Mouse (Mus musculus): ENCODE results near the gene Asnsd1. TPM values are rescaled to one million over a fixed set of nuclear protein-coding genes. Genes with fewer than 3 reads are reported as not detected.
"Not testable (repeated sequence)": the region's sequence is repeated elsewhere in the genome, so short reads cannot be mapped to it uniquely, and the experiment has no call there.

Gene Asnsd1
- 54.0 and 54.3 TPM in 2 replicates for polyA plus RNA-seq (2015; fragmentation: Nextera tagmentation; extraction: Ambion mirVana)

- Histone ChIP-seq H3K36me3 (replicated peaks) (peaks cover 8% of the 10 kb centered on the region), H3K9me3 (no peaks in the 10 kb centered on the region), H3K4me2 (peak within 1 kb of the TSS; percentile 53), H3K4me1 (peaks cover 7% of the 10 kb centered on the region), H3K27ac (peak within 1 kb of the TSS; percentile 90), H3K27me3 (replicated peaks) (no peaks in the 10 kb centered on the region), H3K9ac (peak within 1 kb of the TSS; percentile 92), H3K4me3 (peak within 1 kb of the TSS; percentile 71)
- peak; percentile 100 for ATAC-seq (replicated peaks)
- WGBS: under 1% methylated on average over 43 of the region's 44 CpGs
Measured at GRCm38 (mm10) chr1:53352327-53353261, at the start of gene Asnsd1, which contains the start of the genes Asdurf and Gm28551. TSS of gene Asnsd1 (minus strand) at chr1:53352752. TSS of gene Asdurf (minus strand) at chr1:53352619. TSS of gene Gm28551 (minus strand) at chr1:53352667.

GRCm38 (mm10) chr1:53393936-53394760 is 41.6 kb upstream of the Asnsd1 start:
- ATAC-seq (replicated peaks): 0 out of 2 replicates have a peak, but pooled peaks have one; percentile 17
- not testable (repeated sequence) for H3K4me3 ChIP-seq; H3K4me1 ChIP-seq; H3K9me3 ChIP-seq; H3K9ac ChIP-seq; H3K36me3 ChIP-seq (replicated peaks); H3K27ac ChIP-seq; H3K27me3 ChIP-seq (replicated peaks)
- WGBS: 31% methylated on average over 21 of the region's 21 CpGs
- H3K4me2 ChIP-seq: peak overlapping the region; percentile 30

GRCm38 (mm10) chr1:53388762-53389161 is 36.2 kb upstream of the Asnsd1 start:
- Histone ChIP-seq H3K36me3 (replicated peaks) (no peaks in the 10 kb centered on the region), H3K4me1 (no peaks in the 10 kb centered on the region), H3K4me3 (no peak overlapping the region), H3K27me3 (replicated peaks) (no peaks in the 10 kb centered on the region), H3K9ac (no peak overlapping the region), H3K4me2 (no peak overlapping the region), H3K9me3 (no peaks in the 10 kb centered on the region), H3K27ac (no peak overlapping the region)
- ATAC-seq (replicated peaks): no peak
- WGBS: 98% methylated on average over 14 of the region's 14 CpGs

- Histone ChIP-seq H3K27ac (no peak overlapping the region), H3K27me3 (replicated peaks) (no peaks in the 10 kb centered on the region), H3K9me3 (no peaks in the 10 kb centered on the region), H3K36me3 (replicated peaks) (no peaks in the 10 kb centered on the region), H3K4me2 (no peak overlapping the region), H3K4me3 (no peak overlapping the region), H3K4me1 (no peaks in the 10 kb centered on the region), H3K9ac (no peak overlapping the region)
- ATAC-seq (replicated peaks): no peak
- 74% methylated on average over 6 of the region's 6 CpGs for WGBS
Measured at GRCm38 (mm10) chr1:53384085-53384688, 31.6 kb upstream of the Asnsd1 start.

GRCm38 (mm10) chr1:53377731-53378130 is 25.2 kb upstream of the Asnsd1 start:
- Histone ChIP-seq H3K9ac (no peak overlapping the region), H3K27me3 (replicated peaks) (no peaks in the 10 kb centered on the region), H3K4me1 (no peaks in the 10 kb centered on the region), H3K36me3 (replicated peaks) (no peaks in the 10 kb centered on the region), H3K4me3 (no peak overlapping the region), H3K4me2 (no peak overlapping the region), H3K27ac (no peak overlapping the region), H3K9me3 (no peaks in the 10 kb centered on the region)
- WGBS: 66% methylated on average over 3 of the region's 3 CpGs
- ATAC-seq (replicated peaks): no peak

- not testable (repeated sequence) for H3K9me3 ChIP-seq; H3K27me3 ChIP-seq (replicated peaks); H3K4me3 ChIP-seq; ATAC-seq (replicated peaks); H3K4me1 ChIP-seq; H3K9ac ChIP-seq; H3K27ac ChIP-seq; H3K36me3 ChIP-seq (replicated peaks); H3K4me2 ChIP-seq
- 76% methylated on average over 2 of the region's 2 CpGs for WGBS
Measured at GRCm38 (mm10) chr1:53375965-53376364, 23.4 kb upstream of the Asnsd1 start.

- H3K4me2 ChIP-seq: no peak overlapping the region
- H3K27me3 ChIP-seq (replicated peaks): no peaks in the 10 kb centered on the region
- no peak overlapping the region for H3K9ac ChIP-seq
- no peak overlapping the region for H3K4me3 ChIP-seq
- no peaks in the 10 kb centered on the region for H3K9me3 ChIP-seq
- H3K27ac ChIP-seq: no peak overlapping the region
- no peaks in the 10 kb centered on the region for H3K36me3 ChIP-seq (replicated peaks)
- H3K4me1 ChIP-seq: no peaks in the 10 kb centered on the region
- no peak for ATAC-seq (replicated peaks)
Measured at GRCm38 (mm10) chr1:53358988-53359387, 6.4 kb upstream of the Asnsd1 start.

GRCm38 (mm10) chr1:53341071-53341470 is 11.5 kb downstream of the Asnsd1 start:
- WGBS: 99% methylated on average over 2 of the region's 2 CpGs
- no peak for ATAC-seq (replicated peaks)
- H3K4me3 ChIP-seq: no peak overlapping the region
- no peaks in the 10 kb centered on the region for H3K27me3 ChIP-seq (replicated peaks)
- H3K36me3 ChIP-seq (replicated peaks): peaks cover 49% of the 10 kb centered on the region
- peaks cover 12% of the 10 kb centered on the region; the same call in 1 of the 2 replicates for H3K9me3 ChIP-seq
- H3K4me2 ChIP-seq: no peak overlapping the region
- H3K27ac ChIP-seq: no peak overlapping the region
- no peak overlapping the region for H3K9ac ChIP-seq
- no peaks in the 10 kb centered on the region for H3K4me1 ChIP-seq

GRCm38 (mm10) chr1:53337403-53337802 is 15.1 kb downstream of the Asnsd1 start:
- 77% methylated on average over 2 of the region's 2 CpGs for WGBS
- Histone ChIP-seq H3K36me3 (replicated peaks) (peaks cover 22% of the 10 kb centered on the region), H3K9me3 (peaks cover 12% of the 10 kb centered on the region; the same call in 1 of the 2 replicates)
- not testable (repeated sequence) for H3K4me1 ChIP-seq; H3K27ac ChIP-seq; H3K4me3 ChIP-seq; ATAC-seq (replicated peaks); H3K4me2 ChIP-seq; H3K9ac ChIP-seq; H3K27me3 ChIP-seq (replicated peaks)

- Histone ChIP-seq H3K27me3 (replicated peaks) (no peaks in the 10 kb centered on the region), H3K4me3 (no peak overlapping the region), H3K27ac (no peak overlapping the region), H3K9ac (no peak overlapping the region), H3K4me1 (no peaks in the 10 kb centered on the region), H3K9me3 (peaks cover 3% of the 10 kb centered on the region; the same call in 1 of the 2 replicates), H3K36me3 (replicated peaks) (peaks cover 3% of the 10 kb centered on the region; the same call in 1 of the 2 replicates), H3K4me2 (no peak overlapping the region)
- ATAC-seq (replicated peaks): no peak
Measured at GRCm38 (mm10) chr1:53335465-53335864, 17.1 kb downstream of the Asnsd1 start.

- not testable (repeated sequence) for ATAC-seq (replicated peaks); H3K9me3 ChIP-seq; H3K9ac ChIP-seq; H3K27me3 ChIP-seq (replicated peaks); H3K27ac ChIP-seq; H3K4me2 ChIP-seq; H3K4me1 ChIP-seq; H3K36me3 ChIP-seq (replicated peaks); H3K4me3 ChIP-seq
- WGBS: 58% methylated on average over 5 of the region's 5 CpGs
Measured at GRCm38 (mm10) chr1:53333527-53333926, 19.0 kb downstream of the Asnsd1 start.

Measured in midbrain, embryonic 15.5 days (tissue).